Mouse (Mus musculus): Measurements from ENCODE around the gene Alcam. TPM values are rescaled to one million over a fixed set of nuclear protein-coding genes. Genes with fewer than 3 reads are reported as not detected.

Gene Alcam
- polyA plus RNA-seq, 1 experiment from 2014 or later, result 64.0 TPM

DNA sequence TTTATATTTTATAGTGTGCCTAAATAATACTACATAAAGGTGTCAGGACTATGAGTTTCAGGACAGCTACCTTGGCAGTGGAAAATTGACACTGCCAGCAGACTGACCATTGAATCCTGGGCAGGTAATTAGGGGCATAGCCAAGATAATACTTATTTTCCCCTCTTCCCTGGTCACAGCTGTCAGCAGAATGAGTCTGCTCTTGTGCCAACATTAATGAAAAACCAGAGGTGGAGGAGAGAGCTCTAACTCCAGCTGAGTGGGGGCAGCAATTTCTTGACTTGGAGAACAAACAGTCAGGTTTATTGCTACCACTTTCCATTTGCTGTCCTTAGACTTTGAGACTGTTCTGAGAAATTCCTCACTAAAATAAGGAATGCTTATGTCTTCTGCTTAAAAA lies 190.1 kb downstream of the Alcam start:
- Histone ChIP-seq H3K27ac (ENCODE audit: low read depth, low read length) (no peak overlapping the region), H3K36me3 (ENCODE audit: control insufficient read depth, insufficient read depth, low read length) (no peaks in the 10 kb centered on the region), H3K9ac (replicated peaks; ENCODE audit: low read depth, low read length) (no peak overlapping the region), H3K9me3 (ENCODE audit: control insufficient read depth, low read length) (no peaks in the 10 kb centered on the region), H3K27me3 (ENCODE audit: control insufficient read depth, insufficient read depth, low read length) (no peaks in the 10 kb centered on the region), H3K4me3 (ENCODE audit: low read depth, low read length) (no peak overlapping the region), H3K4me1 (ENCODE audit: control insufficient read depth, insufficient read depth, low read length) (no peaks in the 10 kb centered on the region), H3K4me2 (ENCODE audit: low read depth, low read length) (no peak overlapping the region)
- ATAC-seq (ENCODE audit: low read depth), result no peak

DNA sequence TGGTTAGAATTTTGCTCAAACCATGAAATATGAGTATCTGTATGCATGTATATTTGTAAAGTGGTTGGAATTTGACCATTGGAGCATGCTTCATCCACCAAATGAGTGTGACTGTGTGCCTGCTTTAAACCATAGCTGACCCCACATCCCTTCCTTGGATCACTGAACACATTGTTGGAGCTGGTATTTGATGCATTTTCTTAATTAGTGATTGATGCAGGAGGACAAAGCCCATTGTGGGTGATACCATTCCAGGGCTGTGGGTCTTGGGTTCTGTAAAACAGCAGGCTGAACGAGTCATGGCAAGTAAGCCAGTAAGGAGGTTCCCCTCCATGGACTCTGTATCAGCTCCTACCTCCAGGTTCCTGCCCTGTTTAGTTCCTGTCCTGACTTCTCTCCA lies 191.3 kb downstream of the Alcam start:
- no peaks in the 10 kb centered on the region for H3K27me3 ChIP-seq (ENCODE audit: control insufficient read depth, insufficient read depth, low read length)
- H3K27ac ChIP-seq (ENCODE audit: low read depth, low read length), result no peak overlapping the region
- 25% methylated on average over 1 of the region's 1 CpGs for WGBS
- ATAC-seq (ENCODE audit: low read depth), result no peak
- H3K4me1 ChIP-seq (ENCODE audit: control insufficient read depth, insufficient read depth, low read length), result no peaks in the 10 kb centered on the region
- no peak overlapping the region for H3K4me2 ChIP-seq (ENCODE audit: low read depth, low read length)
- no peaks in the 10 kb centered on the region for H3K36me3 ChIP-seq (ENCODE audit: control insufficient read depth, insufficient read depth, low read length)
- H3K9ac ChIP-seq (replicated peaks; ENCODE audit: low read depth, low read length), result no peak overlapping the region
- no peak overlapping the region for H3K4me3 ChIP-seq (ENCODE audit: low read depth, low read length)
- H3K9me3 ChIP-seq (ENCODE audit: control insufficient read depth, low read length), result no peaks in the 10 kb centered on the region

DNA sequence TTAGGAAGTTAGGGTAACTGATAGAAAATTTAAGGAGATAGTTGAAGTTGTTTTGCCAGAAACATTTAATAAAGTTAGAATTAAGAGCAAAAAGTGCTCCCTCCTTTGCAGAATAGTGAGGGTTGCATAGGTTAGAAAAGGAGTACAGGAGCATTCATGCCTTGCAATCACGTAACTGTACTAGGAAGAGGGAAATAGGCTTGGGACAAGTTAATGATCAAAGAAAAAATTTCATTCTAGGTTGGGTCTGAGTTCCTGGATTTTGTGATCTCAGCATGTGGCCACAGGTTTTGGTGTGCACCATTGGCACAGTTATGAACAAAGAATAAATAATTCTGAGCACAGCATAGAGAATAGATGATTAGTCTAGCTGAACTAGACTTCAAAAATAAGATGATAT lies 192.1 kb downstream of the Alcam start:
- Histone ChIP-seq H3K9me3 (ENCODE audit: control insufficient read depth, low read length) (no peaks in the 10 kb centered on the region), H3K27me3 (ENCODE audit: control insufficient read depth, insufficient read depth, low read length) (no peaks in the 10 kb centered on the region), H3K9ac (replicated peaks; ENCODE audit: low read depth, low read length) (no peak overlapping the region), H3K27ac (ENCODE audit: low read depth, low read length) (no peak overlapping the region), H3K36me3 (ENCODE audit: control insufficient read depth, insufficient read depth, low read length) (no peaks in the 10 kb centered on the region), H3K4me1 (ENCODE audit: control insufficient read depth, insufficient read depth, low read length) (no peaks in the 10 kb centered on the region), H3K4me2 (ENCODE audit: low read depth, low read length) (no peak overlapping the region), H3K4me3 (ENCODE audit: low read depth, low read length) (no peak overlapping the region)
- no peak for ATAC-seq (ENCODE audit: low read depth)
- 100% methylated on average over 1 of the region's 1 CpGs for WGBS

DNA sequence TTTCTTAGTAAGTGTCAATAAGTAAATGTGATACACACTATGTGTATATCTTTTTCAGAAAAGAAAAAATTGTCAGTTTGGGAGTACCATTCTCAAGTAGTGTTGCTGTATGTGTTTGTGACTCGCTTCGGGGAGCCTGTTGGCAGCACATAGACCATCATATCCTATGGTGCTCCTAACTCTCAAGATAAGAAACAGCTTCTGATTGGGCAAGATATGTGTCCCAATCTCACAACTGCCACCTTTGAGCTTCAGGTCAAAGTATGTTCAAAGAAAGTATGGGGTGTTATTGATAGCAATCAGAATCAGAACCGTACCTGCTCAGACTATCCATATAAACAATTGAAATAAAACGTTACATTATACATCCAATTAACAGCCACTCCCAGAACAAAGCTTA lies 202.9 kb downstream of the Alcam start:
- Histone ChIP-seq H3K4me3 (ENCODE audit: low read depth, low read length) (no peak overlapping the region), H3K4me2 (ENCODE audit: low read depth, low read length) (no peak overlapping the region), H3K9me3 (ENCODE audit: control insufficient read depth, low read length) (no peaks in the 10 kb centered on the region), H3K27ac (ENCODE audit: low read depth, low read length) (no peak overlapping the region), H3K36me3 (ENCODE audit: control insufficient read depth, insufficient read depth, low read length) (no peaks in the 10 kb centered on the region), H3K4me1 (ENCODE audit: control insufficient read depth, insufficient read depth, low read length) (no peaks in the 10 kb centered on the region), H3K9ac (replicated peaks; ENCODE audit: low read depth, low read length) (no peak overlapping the region), H3K27me3 (ENCODE audit: control insufficient read depth, insufficient read depth, low read length) (no peaks in the 10 kb centered on the region)
- WGBS, result 92% methylated on average over 4 of the region's 4 CpGs
- ATAC-seq (ENCODE audit: low read depth), result no peak

DNA sequence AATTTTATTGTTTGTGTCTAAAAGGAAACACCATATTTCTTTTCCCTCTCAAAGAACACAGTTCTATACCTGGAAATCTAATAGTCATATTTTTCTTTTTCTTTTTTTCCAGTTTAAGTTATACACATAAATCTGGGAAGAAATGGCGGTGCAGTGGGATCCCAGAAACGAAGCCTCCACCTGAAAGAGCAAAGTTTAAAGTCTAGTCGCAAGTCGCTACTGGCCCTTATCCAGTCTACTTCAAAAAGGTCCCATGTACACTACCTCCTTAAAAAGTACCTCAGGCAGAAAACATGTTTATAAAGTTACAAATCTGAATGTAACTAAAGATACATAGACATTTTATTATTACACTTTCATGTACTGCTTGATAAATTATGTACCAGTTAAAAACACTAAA lies 203.7 kb downstream of the Alcam start:
- Histone ChIP-seq H3K9me3 (ENCODE audit: control insufficient read depth, low read length) (no peaks in the 10 kb centered on the region), H3K4me3 (ENCODE audit: low read depth, low read length) (no peak overlapping the region), H3K27ac (ENCODE audit: low read depth, low read length) (no peak overlapping the region), H3K36me3 (ENCODE audit: control insufficient read depth, insufficient read depth, low read length) (no peaks in the 10 kb centered on the region), H3K9ac (replicated peaks; ENCODE audit: low read depth, low read length) (no peak overlapping the region), H3K4me1 (ENCODE audit: control insufficient read depth, insufficient read depth, low read length) (no peaks in the 10 kb centered on the region), H3K27me3 (ENCODE audit: control insufficient read depth, insufficient read depth, low read length) (no peaks in the 10 kb centered on the region), H3K4me2 (ENCODE audit: low read depth, low read length) (no peak overlapping the region)
- 94% methylated on average over 4 of the region's 4 CpGs for WGBS
- ATAC-seq (ENCODE audit: low read depth), result no peak

DNA sequence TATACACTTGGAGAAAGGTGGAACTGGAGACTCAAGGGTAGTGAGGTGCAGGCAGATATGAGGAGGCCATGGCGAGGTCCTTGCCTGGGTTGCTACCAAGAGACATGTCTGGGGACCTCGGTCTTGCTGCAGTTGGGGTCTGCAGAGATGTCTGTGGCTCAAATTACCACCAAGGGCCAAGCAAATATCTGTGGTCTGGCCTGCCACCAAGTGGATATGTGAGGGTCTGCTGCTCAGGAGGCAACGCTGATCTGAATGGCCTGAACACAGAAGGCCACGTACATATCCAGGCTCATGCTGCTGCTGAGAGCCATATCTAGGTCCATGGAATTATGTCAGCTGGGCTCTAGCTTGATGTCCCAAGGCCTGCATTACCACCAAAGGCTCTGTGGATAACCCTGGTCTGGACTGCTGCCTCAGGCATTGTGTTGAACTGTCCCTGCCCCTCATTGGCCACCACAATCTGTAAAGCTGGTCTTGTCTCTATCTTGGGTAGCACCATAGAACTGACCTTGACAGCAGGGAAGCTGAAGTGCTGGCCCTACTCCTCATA lies 210.4 kb downstream of the Alcam start:
- no peak overlapping the region for H3K9ac ChIP-seq (replicated peaks; ENCODE audit: low read depth, low read length)
- 86% methylated on average over 4 of the region's 4 CpGs for WGBS
- H3K4me2 ChIP-seq (ENCODE audit: low read depth, low read length), result no peak overlapping the region
- no peak overlapping the region for H3K27ac ChIP-seq (ENCODE audit: low read depth, low read length)
- H3K36me3 ChIP-seq (ENCODE audit: control insufficient read depth, insufficient read depth, low read length), result no peaks in the 10 kb centered on the region
- ATAC-seq (ENCODE audit: low read depth), result no peak
- H3K4me3 ChIP-seq (ENCODE audit: low read depth, low read length), result no peak overlapping the region
- H3K27me3 ChIP-seq (ENCODE audit: control insufficient read depth, insufficient read depth, low read length), result no peaks in the 10 kb centered on the region
- H3K9me3 ChIP-seq (ENCODE audit: control insufficient read depth, low read length), result no peaks in the 10 kb centered on the region
- H3K4me1 ChIP-seq (ENCODE audit: control insufficient read depth, insufficient read depth, low read length), result no peaks in the 10 kb centered on the region

DNA sequence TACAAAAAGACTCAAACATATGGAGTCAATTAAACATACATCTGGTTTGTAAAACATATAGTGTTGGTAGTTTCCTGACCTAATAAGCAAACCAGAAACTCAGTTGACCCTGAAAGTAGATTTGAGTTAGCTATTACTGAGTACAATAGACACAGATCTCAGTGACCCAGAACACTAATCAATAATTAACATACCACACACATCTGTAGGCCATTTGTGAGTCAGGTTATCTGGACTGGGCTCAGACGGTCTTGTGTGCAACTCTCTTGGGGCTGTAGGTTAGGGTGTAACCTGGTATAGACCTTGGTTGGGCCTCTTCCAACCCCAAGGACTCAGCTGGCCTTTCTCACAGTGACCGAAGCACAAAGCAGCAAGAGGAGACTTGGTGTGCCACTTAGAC lies 211.7 kb downstream of the Alcam start:
- Histone ChIP-seq H3K9me3 (ENCODE audit: control insufficient read depth, low read length) (no peaks in the 10 kb centered on the region), H3K4me2 (ENCODE audit: low read depth, low read length) (no peak overlapping the region), H3K9ac (replicated peaks; ENCODE audit: low read depth, low read length) (no peak overlapping the region), H3K27ac (ENCODE audit: low read depth, low read length) (no peak overlapping the region), H3K36me3 (ENCODE audit: control insufficient read depth, insufficient read depth, low read length) (no peaks in the 10 kb centered on the region), H3K27me3 (ENCODE audit: control insufficient read depth, insufficient read depth, low read length) (no peaks in the 10 kb centered on the region), H3K4me3 (ENCODE audit: low read depth, low read length) (no peak overlapping the region), H3K4me1 (ENCODE audit: control insufficient read depth, insufficient read depth, low read length) (no peaks in the 10 kb centered on the region)
- ATAC-seq (ENCODE audit: low read depth), result no peak
- 81% methylated on average over 2 of the region's 2 CpGs for WGBS

DNA sequence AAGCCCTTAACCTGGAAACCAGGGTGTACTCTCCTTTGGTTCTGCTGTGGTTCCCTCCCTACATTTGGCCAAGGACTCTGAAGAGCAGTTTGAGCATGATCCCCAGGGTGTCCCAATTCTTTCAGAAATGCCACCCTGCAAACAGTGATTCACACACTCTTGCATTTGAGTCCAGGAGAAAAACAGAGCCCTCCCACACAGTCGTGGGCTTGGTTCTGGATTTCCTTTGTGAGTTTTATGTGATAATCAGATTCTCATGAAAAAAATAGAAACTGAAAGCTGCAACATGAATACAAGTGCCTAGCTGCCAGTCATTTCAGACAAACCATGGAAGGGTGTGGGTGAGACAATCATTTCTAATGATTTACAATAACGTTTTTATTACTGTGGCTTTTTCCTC lies 223.9 kb downstream of the Alcam start:
- no peaks in the 10 kb centered on the region for H3K27me3 ChIP-seq (ENCODE audit: control insufficient read depth, insufficient read depth, low read length)
- H3K9me3 ChIP-seq (ENCODE audit: control insufficient read depth, low read length), result no peaks in the 10 kb centered on the region
- WGBS, result 72% methylated on average over 2 of the region's 2 CpGs

DNA sequence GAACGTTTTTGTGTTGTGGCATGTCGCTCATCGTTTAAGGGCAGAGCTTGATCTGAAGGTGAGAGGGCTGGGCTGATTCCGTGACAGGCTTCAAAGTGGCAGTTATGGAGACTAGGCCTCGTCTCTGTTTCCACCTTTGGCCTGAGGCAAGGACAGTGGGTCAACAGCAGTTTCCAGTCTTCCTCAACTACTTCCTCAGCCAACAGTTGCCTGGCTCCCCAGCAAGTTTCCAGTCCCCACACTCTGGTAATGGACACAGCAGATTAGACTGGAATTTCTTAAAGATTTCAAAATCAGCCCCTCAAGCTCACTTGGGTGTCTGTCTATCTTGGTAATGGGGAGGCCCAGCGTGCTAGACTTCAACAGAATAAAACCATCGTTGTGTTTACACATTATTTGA lies 224.4 kb downstream of the Alcam start:
- Histone ChIP-seq H3K4me2 (ENCODE audit: low read depth, low read length) (no peak overlapping the region), H3K36me3 (ENCODE audit: control insufficient read depth, insufficient read depth, low read length) (no peaks in the 10 kb centered on the region), H3K27me3 (ENCODE audit: control insufficient read depth, insufficient read depth, low read length) (no peaks in the 10 kb centered on the region), H3K4me1 (ENCODE audit: control insufficient read depth, insufficient read depth, low read length) (no peaks in the 10 kb centered on the region), H3K9ac (replicated peaks; ENCODE audit: low read depth, low read length) (no peak overlapping the region), H3K27ac (ENCODE audit: low read depth, low read length) (no peak overlapping the region), H3K4me3 (ENCODE audit: low read depth, low read length) (no peak overlapping the region), H3K9me3 (ENCODE audit: control insufficient read depth, low read length) (no peaks in the 10 kb centered on the region)
- WGBS, result 74% methylated on average over 7 of the region's 7 CpGs
- no peak for ATAC-seq (ENCODE audit: low read depth)

More for the DNA sequence above, 223.9 kb downstream of the Alcam start:
- no peak overlapping the region for H3K4me3 ChIP-seq (ENCODE audit: low read depth, low read length)
- no peaks in the 10 kb centered on the region for H3K4me1 ChIP-seq (ENCODE audit: control insufficient read depth, insufficient read depth, low read length)
- no peak overlapping the region for H3K27ac ChIP-seq (ENCODE audit: low read depth, low read length)
- ATAC-seq (ENCODE audit: low read depth), result no peak
- H3K9ac ChIP-seq (replicated peaks; ENCODE audit: low read depth, low read length), result no peak overlapping the region
- no peak overlapping the region for H3K4me2 ChIP-seq (ENCODE audit: low read depth, low read length)
- no peaks in the 10 kb centered on the region for H3K36me3 ChIP-seq (ENCODE audit: control insufficient read depth, insufficient read depth, low read length)

DNA sequence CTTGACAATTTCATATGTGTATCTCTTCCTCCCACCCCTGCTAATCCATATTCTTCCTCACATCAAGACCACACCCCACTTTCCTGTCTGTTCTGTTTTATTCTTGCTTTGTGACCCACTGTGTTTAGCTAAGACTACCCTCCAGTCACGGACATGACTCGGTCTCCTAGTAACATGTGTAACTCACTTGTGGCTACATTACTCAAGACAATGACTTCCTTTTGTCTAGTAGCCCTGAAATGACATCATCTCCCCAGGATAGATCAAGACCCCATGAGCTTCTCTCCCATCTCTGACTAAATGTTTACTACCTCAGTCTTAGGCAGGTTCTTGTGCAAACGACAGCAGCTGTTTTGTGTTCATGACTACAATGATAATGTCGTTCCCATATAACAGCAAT lies 231.0 kb downstream of the Alcam start:
- Histone ChIP-seq H3K36me3 (ENCODE audit: control insufficient read depth, insufficient read depth, low read length) (no peaks in the 10 kb centered on the region), H3K27ac (ENCODE audit: low read depth, low read length) (no peak overlapping the region), H3K4me3 (ENCODE audit: low read depth, low read length) (no peak overlapping the region), H3K4me2 (ENCODE audit: low read depth, low read length) (no peak overlapping the region), H3K9me3 (ENCODE audit: control insufficient read depth, low read length) (no peaks in the 10 kb centered on the region), H3K9ac (replicated peaks; ENCODE audit: low read depth, low read length) (no peak overlapping the region), H3K27me3 (ENCODE audit: control insufficient read depth, insufficient read depth, low read length) (no peaks in the 10 kb centered on the region), H3K4me1 (ENCODE audit: control insufficient read depth, insufficient read depth, low read length) (no peaks in the 10 kb centered on the region)
- ATAC-seq (ENCODE audit: low read depth), result no peak
- 72% methylated on average over 4 of the region's 4 CpGs for WGBS

Measured in neural tube, embryonic 14.5 days (tissue).